Mouse (Mus musculus) left cerebral cortex, postnatal 14 days (tissue): ENCODE results near the gene Cdk6. TPM values are rescaled to one million over a fixed set of nuclear protein-coding genes. Genes with fewer than 3 reads are reported as not detected.
"Not testable (repeated sequence)": the region's sequence is repeated elsewhere in the genome, so short reads cannot be mapped to it uniquely, and the experiment has no call there.

Experiments used
- DNase-seq, 2 experiments: peaks; one replicate each; pipeline ENCODE4 v3.0.0; 2021 to 2022; ENCODE audit warnings: low spot score in 2 of 2, mixed read lengths in 1 of 2
- intact Hi-C: fragments of 180-260 bp; cut with DNase I; formaldehyde crosslinking; loops from one replicate; pipeline ENCODE4 v1.15.1; 2025
- total RNA-seq, 2 experiments: library from RNA; stranded (reverse); gene quantifications; 2 replicates each; pipeline ENCODE4 v1.2.3; 2021

Cdk6 gene
- total RNA-seq, 2 experiments from 2014 or later: 7.5 to 8.6 TPM

DNA sequence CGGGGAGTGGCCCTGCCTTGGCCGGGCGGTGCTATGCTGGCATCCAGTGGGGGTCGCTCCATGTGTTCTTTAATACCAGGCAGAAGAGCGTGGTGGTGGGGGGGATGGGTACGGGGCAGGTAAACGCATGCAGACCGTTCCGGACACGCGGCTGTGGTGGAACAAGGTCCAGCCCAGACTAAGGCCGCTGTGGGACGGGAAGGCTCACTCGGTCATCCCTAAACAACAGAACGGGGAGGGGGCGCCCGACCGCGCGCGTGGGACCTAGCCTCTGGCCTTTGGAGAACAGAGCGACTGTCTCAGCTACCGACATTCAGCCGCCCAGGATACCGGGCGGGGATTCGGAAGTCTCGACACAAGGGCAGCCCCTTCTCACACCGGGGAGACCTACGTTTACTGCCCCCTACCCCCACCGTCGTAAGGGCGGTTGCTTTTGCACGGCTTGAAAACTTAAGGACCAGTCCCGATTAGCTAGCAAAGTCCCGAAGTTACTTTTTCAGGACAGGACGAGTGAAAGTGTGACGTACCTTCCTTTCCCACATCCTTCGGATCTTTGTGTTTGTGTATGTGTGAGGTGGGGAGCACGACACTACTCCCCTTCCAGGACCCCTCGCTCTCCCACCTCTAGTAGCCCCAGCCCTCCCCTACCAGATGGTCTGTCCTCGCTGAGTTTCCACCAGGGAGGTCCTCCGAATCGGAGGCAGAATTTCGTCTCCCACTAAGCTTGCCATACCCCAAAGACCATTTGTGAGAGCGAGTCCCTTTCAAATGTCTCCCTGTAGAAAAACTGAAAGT, 1.7 kb downstream of the Cdk6 start:
- DNase-seq: peak in 1 of 2 experiments; percentile 9
- intact Hi-C loops: loop anchor here (2.0 kb wide), 2 partner anchors 172 to 190 kb away; no protein-coding TSS in a partner anchor

DNA sequence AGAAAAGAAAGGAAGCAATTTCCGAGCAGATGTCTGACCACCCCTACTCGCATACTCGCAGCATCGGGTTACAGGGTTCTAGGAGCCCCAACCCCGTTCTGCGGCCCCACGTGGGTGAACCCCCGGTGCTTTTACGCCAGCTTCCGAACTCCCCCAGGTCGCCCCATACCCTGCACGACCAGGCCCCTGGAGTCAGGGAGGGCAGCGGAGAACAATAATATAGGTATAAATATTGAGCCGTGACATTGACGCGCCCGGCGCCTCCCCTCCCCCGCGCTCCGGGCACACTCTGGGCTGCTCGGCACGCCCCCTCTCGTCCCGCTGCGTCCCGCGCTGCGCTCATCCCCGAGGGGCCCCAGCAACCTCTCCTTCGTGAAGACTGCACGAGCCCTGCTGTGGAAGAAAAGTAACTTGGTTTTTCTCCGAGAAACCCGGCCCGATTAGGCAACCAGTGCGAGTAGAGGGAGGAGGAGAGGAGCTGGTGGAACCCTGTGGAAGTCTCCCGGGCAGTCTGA, 2.3 kb downstream of the Cdk6 start:
- DNase-seq: peak in 1 of 2 experiments; percentile 27
- intact Hi-C loops: loop anchor here (2.0 kb wide), 2 partner anchors 171 to 191 kb away; no protein-coding TSS in a partner anchor

DNA sequence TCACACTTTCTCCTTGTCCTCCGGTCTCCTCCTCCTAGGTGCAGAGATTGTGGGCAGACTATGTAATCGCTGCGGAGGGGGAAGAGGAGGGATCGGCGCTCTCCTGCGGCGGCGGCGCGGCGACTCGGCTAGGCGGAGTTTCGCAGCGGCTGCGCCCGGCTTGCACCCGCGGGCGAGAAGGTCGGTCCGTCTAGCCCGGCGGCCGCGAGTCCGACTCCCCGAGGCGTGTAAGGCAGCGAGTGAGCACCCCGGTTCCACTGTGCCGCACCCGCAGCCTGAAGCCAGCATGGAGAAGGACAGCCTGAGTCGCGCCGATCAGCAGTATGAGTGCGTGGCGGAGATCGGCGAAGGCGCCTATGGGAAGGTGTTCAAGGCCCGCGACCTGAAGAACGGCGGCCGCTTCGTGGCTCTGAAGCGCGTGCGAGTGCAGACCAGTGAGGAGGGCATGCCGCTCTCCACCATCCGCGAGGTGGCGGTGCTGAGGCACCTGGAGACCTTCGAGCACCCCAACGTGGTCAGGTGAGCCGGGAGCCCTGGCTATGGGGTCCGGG, 2.9 kb downstream of the Cdk6 start:
- intact Hi-C loops: no loop called here
- DNase-seq: peak; percentile 72 to 83

DNA sequence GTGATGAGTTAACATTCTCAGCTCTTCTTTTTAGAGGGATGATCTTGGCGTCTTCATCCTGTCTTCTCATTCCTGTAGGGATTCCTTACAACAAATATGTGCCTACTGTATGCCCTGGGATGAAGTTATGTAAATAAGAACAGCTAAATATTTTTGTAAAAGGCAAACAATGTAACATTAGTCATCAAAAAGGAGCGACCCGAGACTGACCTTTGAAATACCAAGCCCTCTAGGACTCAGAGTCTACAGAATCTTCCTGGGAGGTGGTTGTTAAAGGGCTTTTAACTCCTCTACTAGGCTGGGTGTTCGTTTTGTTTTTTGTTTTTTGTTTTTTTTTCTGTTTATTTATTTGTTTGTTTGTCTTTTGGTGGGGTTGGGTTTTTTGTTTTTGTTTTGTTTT, 4.3 kb downstream of the Cdk6 start:
- intact Hi-C loops, DNase-seq: not testable (repeated sequence)

- DNase-seq, intact Hi-C loops: not testable (repeated sequence)
These were observed 8.1 kb downstream of the Cdk6 start for GRCm38 (mm10) chr5:3349393-3349792.

DNA sequence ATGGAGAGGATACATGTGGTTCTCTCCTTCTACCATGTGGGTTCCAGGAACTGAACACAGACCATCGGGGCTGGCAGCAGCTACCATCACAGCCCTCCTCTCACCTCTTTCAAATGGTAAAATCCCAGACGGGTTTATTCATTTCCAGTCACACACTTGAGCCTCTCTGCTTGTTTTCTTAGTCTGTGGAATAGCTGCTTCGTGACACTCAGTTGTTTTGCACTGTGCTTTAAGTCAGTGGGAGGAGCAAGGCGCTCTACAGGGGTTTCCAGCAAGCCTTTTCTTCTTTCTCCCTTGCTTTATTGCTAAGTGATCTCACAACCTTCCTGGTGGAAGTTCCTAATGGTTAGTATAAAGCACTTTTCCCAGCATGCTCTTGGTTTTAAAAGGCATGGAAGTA, 10.6 kb downstream of the Cdk6 start:
- DNase-seq, intact Hi-C loops: not testable (repeated sequence)

GRCm38 (mm10) chr5:3352314-3352713, 11.0 kb downstream of the Cdk6 start:
- intact Hi-C loops: no loop called here

GRCm38 (mm10) chr5:3352827-3353226, 11.5 kb downstream of the Cdk6 start:
- no peak for DNase-seq
- intact Hi-C loops: no loop called here

More at GRCm38 (mm10) chr5:3352314-3352713, 11.0 kb downstream of the Cdk6 start:
- DNase-seq: no peak

DNA sequence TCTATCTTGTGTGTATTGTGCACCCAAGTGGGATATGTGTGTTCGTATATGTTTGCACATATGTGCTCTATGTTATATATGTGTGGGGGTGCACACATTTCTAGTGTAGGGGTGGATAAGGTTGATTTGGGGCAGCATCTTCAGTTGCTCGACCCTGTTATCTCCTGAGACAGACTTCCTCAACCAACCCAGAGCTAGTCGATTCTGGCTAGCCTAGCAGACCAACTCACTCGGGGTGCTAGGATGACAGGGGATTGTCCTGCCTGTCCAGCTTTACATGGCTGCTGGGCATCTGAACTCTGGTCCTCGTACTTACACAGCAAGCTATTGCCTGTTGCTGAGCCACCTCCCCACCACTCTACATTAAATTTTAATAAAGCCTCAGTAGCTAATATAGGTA, 13.0 kb downstream of the Cdk6 start:
- DNase-seq: no peak
- intact Hi-C loops: no loop called here

GRCm38 (mm10) chr5:3355032-3355536, 13.8 kb downstream of the Cdk6 start:
- intact Hi-C loops: no loop called here
- no peak for DNase-seq

DNA sequence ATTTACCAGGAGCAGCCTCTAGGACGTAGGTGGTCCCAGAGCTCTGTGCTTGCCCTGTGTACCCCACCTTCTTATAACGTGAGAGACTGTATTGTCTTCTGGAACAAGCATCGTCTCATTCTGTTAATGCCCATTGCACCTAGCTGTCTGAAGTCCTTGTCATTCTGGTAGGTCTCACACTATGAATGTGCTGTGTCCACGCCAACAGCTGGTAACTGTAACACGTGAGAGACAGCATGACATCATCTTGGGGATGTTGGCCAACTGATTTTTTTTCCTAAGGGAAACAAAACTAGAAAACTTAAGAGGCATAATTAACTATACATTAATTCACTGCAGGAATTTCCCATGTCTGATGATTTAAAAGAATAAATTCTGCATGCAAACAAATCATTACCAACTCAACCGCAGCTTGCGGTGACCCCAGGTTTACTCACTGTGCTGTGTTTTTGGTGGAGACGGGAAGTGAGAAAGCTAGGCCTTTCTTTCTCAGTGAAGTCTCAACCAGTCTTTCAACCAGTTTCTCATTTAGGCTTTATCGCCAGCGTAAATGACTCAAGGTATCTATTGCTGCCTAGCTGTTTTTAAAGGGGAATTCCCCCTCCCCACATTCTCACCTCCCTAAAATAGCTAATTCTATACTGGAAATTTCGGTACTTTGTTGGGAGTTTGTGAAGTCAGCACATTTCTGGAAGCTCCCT, 14.4 kb downstream of the Cdk6 start:
- no peak for DNase-seq
- intact Hi-C loops: no loop called here

GRCm38 (mm10) chr5:3356261-3356778, 15.0 kb downstream of the Cdk6 start:
- intact Hi-C loops: no loop called here

GRCm38 (mm10) chr5:3357496-3357895, 16.2 kb downstream of the Cdk6 start:
- intact Hi-C loops: no loop called here
- no peak for DNase-seq

More at GRCm38 (mm10) chr5:3356261-3356778, 15.0 kb downstream of the Cdk6 start:
- DNase-seq: no peak

GRCm38 (mm10) chr5:3358687-3359520, 17.6 kb downstream of the Cdk6 start:
- no peak for DNase-seq
- intact Hi-C loops: no loop called here

DNA sequence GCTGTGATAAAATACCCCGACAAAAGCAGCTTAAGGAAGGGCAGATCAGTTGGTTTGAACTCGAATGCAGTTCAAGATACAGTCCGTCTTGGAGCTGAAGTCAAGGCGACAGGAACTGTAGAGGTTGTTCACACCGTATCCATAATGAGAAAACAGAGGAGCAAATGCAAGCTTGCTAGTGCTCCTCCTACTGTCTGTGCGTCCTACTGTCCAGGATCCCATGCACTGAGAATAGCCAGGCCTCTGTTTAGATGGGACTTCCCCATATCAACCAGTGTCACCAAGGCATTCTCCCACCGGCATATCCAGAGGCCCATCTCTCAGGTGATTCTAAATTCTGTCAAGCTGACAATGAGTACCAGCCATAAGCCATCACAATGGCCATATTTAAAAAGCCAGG, 18.6 kb downstream of the Cdk6 start:
- intact Hi-C loops: no loop called here

DNA sequence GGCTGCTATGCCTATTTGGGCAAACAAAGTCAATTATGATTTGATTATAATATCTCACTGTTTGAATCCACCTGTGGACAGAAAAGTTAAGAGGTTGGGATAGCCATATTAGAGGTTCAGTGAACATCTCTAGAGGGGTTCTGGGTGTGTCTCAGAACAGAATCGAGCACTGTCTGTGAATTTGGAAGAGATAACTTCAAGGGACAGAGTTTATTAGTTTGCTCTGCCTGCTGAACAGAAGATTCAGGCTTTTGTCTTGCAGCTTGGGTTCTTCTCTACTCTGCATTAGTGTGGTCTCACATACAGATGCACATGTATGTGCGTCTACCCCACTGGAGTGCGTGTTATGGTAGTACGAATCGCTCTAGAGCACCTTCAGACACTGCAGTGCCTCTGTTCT, 20.0 kb downstream of the Cdk6 start:
- intact Hi-C loops: no loop called here
- no peak for DNase-seq

More for the DNA sequence above, 18.6 kb downstream of the Cdk6 start:
- no peak for DNase-seq

- intact Hi-C loops: no loop called here
- DNase-seq: no peak
These were observed 20.8 kb downstream of the Cdk6 start for GRCm38 (mm10) chr5:3362111-3362510.

- intact Hi-C loops: no loop called here
- no peak for DNase-seq
These were observed 22.0 kb downstream of the Cdk6 start for GRCm38 (mm10) chr5:3363036-3363983.
